Mouse (Mus musculus): Measurements from ENCODE around the gene Kctd3.

DNA sequence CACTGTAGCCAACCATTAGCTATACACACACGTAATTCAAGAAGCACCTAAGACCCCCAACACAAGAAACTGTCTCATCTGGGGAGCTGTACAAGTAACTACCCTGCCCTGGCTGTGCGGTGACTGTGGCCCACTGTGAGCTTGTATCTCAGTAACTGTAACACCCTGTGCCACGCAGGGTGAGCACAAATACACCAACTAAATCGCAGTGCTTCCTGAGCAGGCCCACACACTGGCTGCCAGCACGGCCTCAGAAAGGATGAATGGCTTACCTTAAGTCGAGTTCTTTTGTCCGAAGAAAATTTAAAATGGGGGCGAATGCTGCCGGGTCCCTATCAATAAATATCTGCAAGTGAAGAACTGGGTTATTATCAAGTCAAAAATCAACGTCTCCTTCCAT is 7.7 kb downstream of the Kctd3 start:
- TF ChIP-seq JUND (IDR thresholded peaks at IDR 0.05; ENCODE audit: low read depth, low read length) (no peak), KAT2A (conservative IDR thresholded peaks at IDR 0.05; ENCODE audit: low read depth, low read length) (no peak), ELF1 (IDR thresholded peaks at IDR 0.05; ENCODE audit: low read depth, low read length) (no peak), POLR2A (IDR thresholded peaks at IDR 0.05; ENCODE audit: control insufficient read depth in 1 of 2, insufficient read depth in 1 of 2, low read depth in 1 of 2, low read length in 2 of 2, poor library complexity in 1 of 2) (no peak), USF2 (IDR thresholded peaks at IDR 0.05; ENCODE audit: borderline replicate concordance in 1 of 2, insufficient read depth in 1 of 2, low read depth in 1 of 2, low read length in 2 of 2) (no peak), NRF1 (IDR thresholded peaks at IDR 0.05; ENCODE audit: insufficient read depth, low read depth, low read length, poor library complexity, severe bottlenecking) (no peak)

Data from MEL (cell line).